Mouse (Mus musculus): ENCODE measurements around the gene Itprid2. TPM values are rescaled to one million over a fixed set of nuclear protein-coding genes. Genes with fewer than 3 reads are reported as not detected.

The Itprid2 gene
- polyA plus RNA-seq, 1 experiment = 21.6 TPM

DNA sequence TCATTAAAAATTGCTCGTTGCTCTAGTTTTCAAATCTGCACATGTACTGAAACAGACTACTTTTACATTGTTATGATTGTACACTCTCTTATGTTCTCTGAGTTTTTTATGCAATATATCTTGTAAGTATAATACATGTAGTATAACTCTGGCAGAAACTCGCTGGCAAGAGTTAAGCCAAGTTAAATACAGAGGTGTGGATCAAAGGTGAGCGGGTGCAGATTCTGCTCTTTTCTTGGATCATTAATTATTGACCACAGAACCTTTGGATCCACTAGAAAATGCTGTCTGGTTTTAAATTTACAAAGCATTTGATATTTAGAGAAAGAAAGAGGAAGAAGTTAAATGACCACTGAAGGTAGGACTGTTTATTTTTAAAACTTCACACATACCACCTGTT lies 16.5 kb downstream of the Itprid2 start:
- WGBS = 91% methylated on average over 3 of the region's 3 CpGs

DNA sequence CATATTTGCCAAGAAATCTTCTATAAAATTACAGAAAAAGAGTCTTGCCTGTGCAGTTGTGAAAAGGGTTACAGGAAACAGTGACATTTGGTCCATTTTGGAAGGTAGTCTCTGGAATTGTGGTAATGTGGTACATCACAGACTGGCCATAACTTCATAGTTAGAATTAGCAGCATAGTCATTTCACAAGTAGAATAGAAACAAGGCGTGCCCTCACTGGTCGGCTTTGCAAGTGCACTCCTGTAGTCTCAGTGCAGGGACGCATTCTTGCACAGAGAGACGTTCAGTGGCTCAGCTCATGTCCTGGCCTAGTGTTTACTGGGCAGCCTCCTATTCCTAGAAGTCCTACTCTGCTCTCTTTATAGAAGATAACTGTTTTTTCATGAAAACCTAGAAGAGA lies 17.4 kb downstream of the Itprid2 start:
- Histone ChIP-seq H3K27me3 (ENCODE audit: control insufficient read depth, insufficient read depth, low read length) (no peaks in the 10 kb centered on the region), H3K4me3 (replicated peaks; ENCODE audit: insufficient read depth, low read depth, low read length) (no peak overlapping the region), H3K27ac (ENCODE audit: insufficient read depth, low read length) (no peak overlapping the region), H3K4me1 (ENCODE audit: control insufficient read depth, insufficient read depth, low read length) (peaks cover 7% of the 10 kb centered on the region)
- 91% methylated on average over 4 of the region's 4 CpGs for WGBS
- DNase-seq = no peak
- no peak for TF ChIP-seq CTCF (IDR thresholded peaks at IDR 0.05; ENCODE audit: borderline replicate concordance, insufficient read depth, low read depth, low read length)
- no peak for TF ChIP-seq POLR2A (IDR thresholded peaks at IDR 0.05; ENCODE audit: borderline replicate concordance, insufficient read depth, low read length)

More for the DNA sequence above, 16.5 kb downstream of the Itprid2 start:
- H3K27ac ChIP-seq (ENCODE audit: insufficient read depth, low read length) = no peak overlapping the region
- TF ChIP-seq CTCF (IDR thresholded peaks at IDR 0.05; ENCODE audit: borderline replicate concordance, insufficient read depth, low read depth, low read length) (no peak), POLR2A (IDR thresholded peaks at IDR 0.05; ENCODE audit: borderline replicate concordance, insufficient read depth, low read length) (no peak)
- H3K27me3 ChIP-seq (ENCODE audit: control insufficient read depth, insufficient read depth, low read length) = no peaks in the 10 kb centered on the region
- H3K4me1 ChIP-seq (ENCODE audit: control insufficient read depth, insufficient read depth, low read length) = peaks cover 10% of the 10 kb centered on the region
- no peak overlapping the region for H3K4me3 ChIP-seq (replicated peaks; ENCODE audit: insufficient read depth, low read depth, low read length)
- DNase-seq = no peak

DNA sequence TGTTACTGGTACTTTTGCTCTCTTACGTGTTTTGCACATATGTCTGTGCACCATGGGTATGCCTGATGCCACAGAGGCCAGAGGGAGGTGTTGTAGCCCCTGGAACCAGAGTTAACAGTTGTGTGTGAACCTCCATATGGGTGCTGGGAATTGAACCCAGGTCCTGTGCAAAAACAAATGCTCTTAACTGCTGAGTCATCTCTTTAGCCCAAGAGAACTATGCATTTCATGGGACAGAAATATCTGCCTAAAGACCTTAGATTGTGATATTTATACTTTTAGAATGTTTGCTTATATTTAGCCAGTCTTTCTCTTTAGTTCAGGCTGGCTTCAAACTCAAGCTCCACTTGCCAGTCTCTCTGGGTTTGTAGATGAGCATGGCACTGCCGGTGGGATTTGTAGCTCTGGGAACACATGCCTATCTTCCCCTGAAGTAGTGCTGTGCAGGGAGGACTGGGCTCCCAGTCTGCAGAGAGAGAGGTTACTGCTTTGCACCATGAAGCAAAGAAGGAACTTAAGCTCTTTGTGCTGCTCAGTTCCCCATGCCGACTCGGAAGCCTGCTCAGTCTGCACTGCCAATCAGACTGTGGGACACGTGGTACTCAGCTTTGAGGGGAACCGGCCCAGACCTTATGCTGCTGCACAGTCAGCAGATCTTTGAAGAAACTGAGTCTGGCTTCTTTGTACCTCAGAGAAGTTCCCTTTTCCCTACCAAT lies 18.1 kb downstream of the Itprid2 start:
- Histone ChIP-seq H3K4me3 (replicated peaks; ENCODE audit: insufficient read depth, low read depth, low read length) (no peak overlapping the region), H3K27me3 (ENCODE audit: control insufficient read depth, insufficient read depth, low read length) (no peaks in the 10 kb centered on the region), H3K4me1 (ENCODE audit: control insufficient read depth, insufficient read depth, low read length) (peaks cover 7% of the 10 kb centered on the region), H3K27ac (ENCODE audit: insufficient read depth, low read length) (no peak overlapping the region)
- WGBS = 64% methylated on average over 6 of the region's 6 CpGs
- no peak for TF ChIP-seq CTCF (IDR thresholded peaks at IDR 0.05; ENCODE audit: borderline replicate concordance, insufficient read depth, low read depth, low read length)
- TF ChIP-seq POLR2A (IDR thresholded peaks at IDR 0.05; ENCODE audit: borderline replicate concordance, insufficient read depth, low read length) = no peak
- DNase-seq = no peak

DNA sequence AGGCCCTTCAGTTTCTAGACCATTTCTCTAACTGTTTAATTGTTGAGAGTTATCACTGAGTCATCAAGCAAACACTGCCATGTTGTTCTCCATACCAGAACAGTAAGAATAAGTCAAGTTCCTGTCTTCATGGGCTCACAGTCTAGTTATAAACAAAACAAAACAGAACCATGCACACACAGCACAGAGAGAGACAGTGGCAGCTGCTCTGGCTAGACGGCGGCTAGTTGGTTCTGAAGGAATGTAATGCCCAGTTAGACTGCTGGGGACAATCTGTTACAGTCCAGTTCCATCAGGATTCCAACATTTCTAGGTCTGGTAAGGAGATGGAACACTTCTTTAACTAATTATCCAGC lies 18.6 kb downstream of the Itprid2 start:
- no peak overlapping the region for H3K27ac ChIP-seq (ENCODE audit: insufficient read depth, low read length)
- H3K27me3 ChIP-seq (ENCODE audit: control insufficient read depth, insufficient read depth, low read length) = no peaks in the 10 kb centered on the region
- no peak overlapping the region for H3K4me3 ChIP-seq (replicated peaks; ENCODE audit: insufficient read depth, low read depth, low read length)
- WGBS = 10% methylated on average over 2 of the region's 2 CpGs
- TF ChIP-seq POLR2A (IDR thresholded peaks at IDR 0.05; ENCODE audit: borderline replicate concordance, insufficient read depth, low read length) (no peak), CTCF (IDR thresholded peaks at IDR 0.05; ENCODE audit: borderline replicate concordance, insufficient read depth, low read depth, low read length) (no peak)
- peaks cover 7% of the 10 kb centered on the region for H3K4me1 ChIP-seq (ENCODE audit: control insufficient read depth, insufficient read depth, low read length)
- DNase-seq = no peak

DNA sequence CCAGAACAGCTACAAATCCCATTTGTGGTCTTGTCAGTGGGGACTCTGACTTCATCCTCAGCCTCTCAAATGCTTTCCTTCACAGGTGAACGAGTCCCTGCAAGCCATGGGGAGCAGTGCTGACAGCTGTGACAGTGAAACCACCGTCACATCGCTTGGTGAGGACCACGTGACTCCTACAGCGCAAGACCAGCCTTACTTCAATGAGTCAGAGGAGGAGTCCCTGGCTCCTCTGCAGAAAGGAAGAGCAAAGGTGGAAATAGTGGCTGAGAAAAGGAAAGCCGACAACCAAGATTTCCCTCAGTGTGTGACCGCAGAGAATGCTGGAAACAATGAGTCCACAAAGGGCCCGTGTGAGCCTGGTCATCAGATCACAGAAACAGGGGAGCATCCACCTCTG lies 21.9 kb downstream of the Itprid2 start:
- Histone ChIP-seq H3K27me3 (ENCODE audit: control insufficient read depth, insufficient read depth, low read length) (no peaks in the 10 kb centered on the region), H3K27ac (ENCODE audit: insufficient read depth, low read length) (no peak overlapping the region), H3K4me3 (replicated peaks; ENCODE audit: insufficient read depth, low read depth, low read length) (no peak overlapping the region), H3K4me1 (ENCODE audit: control insufficient read depth, insufficient read depth, low read length) (peaks cover 7% of the 10 kb centered on the region)
- WGBS = 81% methylated on average over 8 of the region's 8 CpGs
- TF ChIP-seq CTCF (IDR thresholded peaks at IDR 0.05; ENCODE audit: borderline replicate concordance, insufficient read depth, low read depth, low read length) = no peak
- DNase-seq = no peak

DNA sequence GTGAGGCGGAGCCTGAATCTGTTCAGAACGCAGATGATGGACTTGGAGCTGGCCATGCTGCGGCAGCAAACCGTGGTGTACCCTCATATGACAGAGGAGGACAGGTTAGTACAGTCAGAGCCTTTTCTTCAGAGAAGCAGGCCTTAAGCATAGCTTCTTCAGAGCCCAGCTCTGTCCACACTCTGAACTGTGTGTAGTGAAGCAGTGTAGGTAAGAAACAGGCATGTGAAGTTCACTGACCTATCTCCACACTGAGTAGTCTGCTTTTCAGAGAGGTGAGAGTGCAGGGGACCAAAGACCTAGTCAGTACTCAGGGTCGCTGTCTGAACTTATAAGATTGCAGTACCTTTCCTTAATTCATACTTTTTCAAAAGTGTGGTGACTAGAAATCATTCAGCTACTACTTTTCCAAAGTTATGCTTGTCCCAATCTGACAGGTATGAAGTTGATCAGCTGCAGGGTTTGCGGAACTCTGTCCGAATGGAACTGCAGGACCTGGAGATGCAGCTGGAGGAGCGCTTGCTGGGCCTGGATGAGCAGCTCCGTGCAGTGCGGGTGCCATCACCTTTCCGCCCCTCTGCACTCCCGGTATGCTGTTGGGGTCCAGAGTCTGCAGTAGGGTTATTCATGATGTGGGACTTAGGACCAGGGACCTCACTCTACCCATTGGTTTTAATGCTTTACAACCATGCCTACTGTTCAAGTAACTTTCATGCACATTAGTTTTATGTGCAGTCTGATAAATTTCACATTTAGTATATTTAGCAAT lies 25.4 kb downstream of the Itprid2 start:
- DNase-seq = no peak
- H3K4me1 ChIP-seq (ENCODE audit: control insufficient read depth, insufficient read depth, low read length) = no peaks in the 10 kb centered on the region
- no peak overlapping the region for H3K4me3 ChIP-seq (replicated peaks; ENCODE audit: insufficient read depth, low read depth, low read length)
- TF ChIP-seq POLR2A (IDR thresholded peaks at IDR 0.05; ENCODE audit: borderline replicate concordance, insufficient read depth, low read length) (no peak), CTCF (IDR thresholded peaks at IDR 0.05; ENCODE audit: borderline replicate concordance, insufficient read depth, low read depth, low read length) (no peak)
- no peak overlapping the region for H3K27ac ChIP-seq (ENCODE audit: insufficient read depth, low read length)
- 70% methylated on average over 12 of the region's 12 CpGs for WGBS
- no peaks in the 10 kb centered on the region for H3K27me3 ChIP-seq (ENCODE audit: control insufficient read depth, insufficient read depth, low read length)

DNA sequence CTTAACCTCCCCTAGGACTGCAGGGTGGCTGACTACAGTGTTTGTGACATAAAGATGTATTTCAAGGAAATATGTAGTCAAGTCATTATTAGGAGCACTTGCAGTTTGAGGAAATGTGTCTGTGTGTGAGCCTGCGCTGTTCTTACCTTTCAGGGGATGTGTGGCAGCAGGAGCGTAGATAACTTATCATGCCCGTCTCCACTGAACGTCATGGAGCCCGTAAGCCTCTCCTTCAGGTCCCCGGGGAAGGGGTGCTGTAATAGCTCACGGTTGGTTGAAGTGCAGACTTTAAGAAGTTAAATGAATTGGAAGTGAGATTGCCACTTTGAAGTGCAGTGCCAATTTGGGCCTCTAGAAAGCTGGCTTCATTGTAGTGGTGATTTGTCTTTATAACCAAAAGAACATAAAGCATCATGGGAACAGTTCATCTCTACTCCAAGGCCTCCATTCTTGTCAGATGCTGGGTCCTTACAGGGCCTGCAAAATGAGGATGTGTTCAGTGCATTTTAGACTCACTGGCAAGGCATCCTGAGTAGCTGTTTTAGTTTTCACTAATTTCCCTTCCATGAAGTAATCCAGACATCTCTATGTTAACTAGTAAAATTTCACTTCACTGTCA lies 26.4 kb downstream of the Itprid2 start:
- TF ChIP-seq POLR2A (IDR thresholded peaks at IDR 0.05; ENCODE audit: borderline replicate concordance, insufficient read depth, low read length) (no peak), CTCF (IDR thresholded peaks at IDR 0.05; ENCODE audit: borderline replicate concordance, insufficient read depth, low read depth, low read length) (no peak)
- 54% methylated on average over 7 of the region's 7 CpGs for WGBS
- no peak for DNase-seq

More for the DNA sequence above, 26.4 kb downstream of the Itprid2 start:
- Histone ChIP-seq H3K4me3 (replicated peaks; ENCODE audit: insufficient read depth, low read depth, low read length) (no peak overlapping the region), H3K27ac (ENCODE audit: insufficient read depth, low read length) (no peak overlapping the region), H3K4me1 (ENCODE audit: control insufficient read depth, insufficient read depth, low read length) (no peaks in the 10 kb centered on the region), H3K27me3 (ENCODE audit: control insufficient read depth, insufficient read depth, low read length) (no peaks in the 10 kb centered on the region)
